Comparison of ENCODE assay signal across 10 mouse cellular contexts in the genomic region with DNA sequence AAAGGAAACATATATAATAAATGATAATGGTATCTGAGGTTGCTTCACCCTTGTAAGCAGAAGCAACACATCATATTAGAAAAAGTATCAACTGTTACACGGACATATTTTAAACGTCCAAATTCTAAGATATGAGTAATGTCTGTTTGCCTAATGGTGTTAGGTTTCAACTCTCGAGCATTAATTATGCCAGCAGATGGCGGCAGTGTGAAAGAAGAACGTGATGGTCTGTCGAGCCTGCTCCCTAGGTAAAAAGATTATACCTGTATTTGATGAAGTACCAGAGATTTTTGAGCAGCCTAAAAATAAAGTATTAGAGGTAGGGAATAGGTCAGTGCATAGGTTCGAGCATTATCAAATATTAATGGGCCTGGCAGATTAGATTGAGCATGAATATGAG. TPM values are rescaled to one million over a fixed set of nuclear protein-coding genes. Genes with fewer than 3 reads are reported as not detected.
DNase-seq lines count a peak whose midpoint lies in the region; ATAC-seq and TF ChIP-seq lines count a peak whose summit lies in the region.
"Had no signal": no experiment of that assay in that cellular context is flagged by ENCODE, and none has a peak within 500 bp of the region (broad histone marks: within the 10 kb centered on the region; RNA-seq: fewer than 3 reads in every experiment).

No protein-coding gene starts in this region.

- no peaks in the 10 kb centered on the region for H3K27me3 ChIP-seq in hindbrain, embryonic 10.5 days (ENCODE audit: insufficient read depth, poor library complexity, severe bottlenecking)
- H3K27me3 ChIP-seq in hindbrain, embryonic 12.5 days, result no peaks in the 10 kb centered on the region
- H3K27me3 ChIP-seq in G1E (ENCODE audit: insufficient read depth, low read length), result peaks cover 11% of the 10 kb centered on the region; the same call in 1 of the 2 replicates
- H3K27me3 ChIP-seq: limb, embryonic 13.5 days had no signal

- no peak overlapping the region for H3K4me3 ChIP-seq in hindbrain, embryonic 10.5 days
- no peak overlapping the region for H3K4me3 ChIP-seq in hindbrain, embryonic 12.5 days
- H3K4me3 ChIP-seq in G1E (ENCODE audit: low read depth, low read length), result no peak overlapping the region
- H3K4me3 ChIP-seq: limb, embryonic 13.5 days had no signal

- no peaks in the 10 kb centered on the region for H3K4me1 ChIP-seq in hindbrain, embryonic 10.5 days (replicated peaks)
- H3K4me1 ChIP-seq in hindbrain, embryonic 12.5 days, result no peaks in the 10 kb centered on the region
- no peaks in the 10 kb centered on the region for H3K4me1 ChIP-seq in G1E (ENCODE audit: insufficient read depth, low read depth, low read length)
- H3K4me1 ChIP-seq: limb, embryonic 13.5 days had no signal

- no peaks in the 10 kb centered on the region for H3K36me3 ChIP-seq in hindbrain, embryonic 10.5 days
- H3K36me3 ChIP-seq in hindbrain, embryonic 12.5 days, result no peaks in the 10 kb centered on the region
- no peaks in the 10 kb centered on the region for H3K36me3 ChIP-seq in G1E (replicated peaks)
- H3K36me3 ChIP-seq: limb, embryonic 13.5 days had no signal

- no peak for ATAC-seq in hindbrain, embryonic 12.5 days (ENCODE audit: low FRiP score)
- ATAC-seq in G1E (ENCODE audit: extremely low read depth, insufficient number of reproducible peaks, low FRiP score, poor library complexity, severe bottlenecking), result no peak

- WGBS in hindbrain, embryonic 10.5 days, result 9% methylated on average over 7 of the region's 7 CpGs
- 6% methylated on average over 7 of the region's 7 CpGs for WGBS in hindbrain, embryonic 12.5 days

- H3K9me3 ChIP-seq in hindbrain, embryonic 10.5 days, result no peaks in the 10 kb centered on the region
- no peaks in the 10 kb centered on the region for H3K9me3 ChIP-seq in hindbrain, embryonic 12.5 days (replicated peaks)
- H3K9me3 ChIP-seq in G1E (replicated peaks), result no peaks in the 10 kb centered on the region
- H3K9me3 ChIP-seq: limb, embryonic 13.5 days had no signal

- H3K9ac ChIP-seq in hindbrain, embryonic 12.5 days, result no peak overlapping the region
- H3K9ac ChIP-seq: limb, embryonic 13.5 days had no signal

- TF ChIP-seq CTCF in G1E (IDR thresholded peaks at IDR 0.05; ENCODE audit: low read depth, low read length), result no peak

- DNase-seq in hindbrain, embryonic 10.5 days (ENCODE audit: low spot score), result peak; percentile 19
- peak; percentile 9 for DNase-seq in G1E (ENCODE audit: low spot score)
- peak; percentile 66 for DNase-seq in cerebellum, adult 9-10 months
- DNase-seq in gastrocnemius, postnatal 14 days, result peak; percentile 48
- peak; percentile 27 for DNase-seq in layer of hippocampus, adult 9-11 months
- peak; percentile 25 for DNase-seq in mesoderm, embryonic 11.5 days (ENCODE audit: low read depth, low spot score)
- peak; percentile 56 to 80 for DNase-seq in spleen, postnatal 4 days (ENCODE audit: low spot score in 2 of 2)

- H3K4me2 ChIP-seq in hindbrain, embryonic 12.5 days (replicated peaks), result no peak overlapping the region
- H3K4me2 ChIP-seq: limb, embryonic 13.5 days had no signal

- intact Hi-C loops in gastrocnemius, postnatal 14 days (cut with DNase I; ENCODE audit: low total_unique reads), result loop anchor here (2.0 kb wide), 1 partner anchor 81 kb away; no protein-coding TSS in a partner anchor

- H3K27ac ChIP-seq in hindbrain, embryonic 10.5 days, result no peak overlapping the region
- no peak overlapping the region for H3K27ac ChIP-seq in hindbrain, embryonic 12.5 days
- H3K27ac ChIP-seq: limb, embryonic 13.5 days had no signal

RNA-seq across cellular contexts. Expression of a gene that starts 2.8 kb away (rescaled TPM):
- polyA plus RNA-seq in hindbrain, embryonic 10.5 days (2016; fragmentation: Nextera tagmentation; extraction: Ambion mirVana), result 0.22 TPM in 1 of 2 replicates, not detected in the other
- polyA plus RNA-seq in hindbrain, embryonic 12.5 days (2016; fragmentation: Nextera tagmentation; extraction: Ambion mirVana), result 0.16 and 0.22 TPM in 2 replicates
- total RNA-seq in G1E (2014; fragmentation: Nextera tagmentation) (not detected in 2 replicates), G1E (2017) (0.17 and 0.22 TPM in 2 replicates)
- not detected in 2 replicates for polyA plus RNA-seq in G1E (2012)
- total RNA-seq in gastrocnemius, postnatal 14 days (2021), result 1 to 10 TPM; 4.8 to 9.0 TPM

RNA-seq across cellular contexts. Expression of a gene that starts 13.4 kb away (rescaled TPM):
- 28.7 and 43.2 TPM in 2 replicates for polyA plus RNA-seq in hindbrain, embryonic 10.5 days (2016; fragmentation: Nextera tagmentation; extraction: Ambion mirVana)
- polyA plus RNA-seq in hindbrain, embryonic 12.5 days (2016; fragmentation: Nextera tagmentation; extraction: Ambion mirVana), result 55.3 and 62.5 TPM in 2 replicates
- total RNA-seq in G1E (2014; fragmentation: Nextera tagmentation) (143 and 160 TPM in 2 replicates), G1E (2017) (72.7 and 78.2 TPM in 2 replicates)
- 6.5 and 13.3 TPM in 2 replicates for polyA plus RNA-seq in G1E (2012)
- total RNA-seq in gastrocnemius, postnatal 14 days (2021), result 10 to 100 TPM; 16.5 to 18.1 TPM

RNA-seq across cellular contexts. Expression of a gene that starts 35.6 kb away (rescaled TPM):
- not detected in 2 replicates for polyA plus RNA-seq in hindbrain, embryonic 10.5 days (2016; fragmentation: Nextera tagmentation; extraction: Ambion mirVana)
- polyA plus RNA-seq in hindbrain, embryonic 12.5 days (2016; fragmentation: Nextera tagmentation; extraction: Ambion mirVana), result not detected in 2 replicates
- total RNA-seq in G1E (2014; fragmentation: Nextera tagmentation), result not detected in 2 replicates
- total RNA-seq in G1E (2017), result 0.16 and 0.17 TPM in 2 replicates
- polyA plus RNA-seq in G1E (2012), result not detected in 2 replicates
- not detected for total RNA-seq in gastrocnemius, postnatal 14 days (2021)
- total RNA-seq: adrenal gland, postnatal 4 days had no signal
- polyA plus RNA-seq: limb, embryonic 13.5 days had no signal

RNA-seq across cellular contexts. Expression of a gene that starts 47.7 kb away (rescaled TPM):
- polyA plus RNA-seq in hindbrain, embryonic 10.5 days (2016; fragmentation: Nextera tagmentation; extraction: Ambion mirVana), result not detected in 2 replicates
- polyA plus RNA-seq in hindbrain, embryonic 12.5 days (2016; fragmentation: Nextera tagmentation; extraction: Ambion mirVana), result not detected in 2 replicates
- total RNA-seq in G1E (2014; fragmentation: Nextera tagmentation) (not detected in 2 replicates), G1E (2017) (0.06 and 0.16 TPM in 2 replicates)
- polyA plus RNA-seq in G1E (2012), result not detected in 2 replicates
- not detected for total RNA-seq in gastrocnemius, postnatal 14 days (2021)
- total RNA-seq: adrenal gland, postnatal 4 days had no signal
- polyA plus RNA-seq: limb, embryonic 13.5 days had no signal

RNA-seq across cellular contexts. Expression of a gene that starts 54.3 kb away (rescaled TPM):
- polyA plus RNA-seq in hindbrain, embryonic 10.5 days (2016; fragmentation: Nextera tagmentation; extraction: Ambion mirVana), result 39.9 and 43.2 TPM in 2 replicates
- 42.5 and 43.2 TPM in 2 replicates for polyA plus RNA-seq in hindbrain, embryonic 12.5 days (2016; fragmentation: Nextera tagmentation; extraction: Ambion mirVana)
- total RNA-seq in G1E (2014; fragmentation: Nextera tagmentation) (18.2 and 20.0 TPM in 2 replicates), G1E (2017) (26.1 and 28.9 TPM in 2 replicates)
- 34.8 and 36.9 TPM in 2 replicates for polyA plus RNA-seq in G1E (2012)
- total RNA-seq in gastrocnemius, postnatal 14 days (2021), result 10 to 100 TPM; 35.7 to 39.5 TPM

Comparison
In these comparisons a context has a peak if more than half of its experiments do, and no peak if none do; other contexts are left out.
1. DNase-seq: peak in every context shown above with its lines; median percentile 68 in spleen, postnatal 4 days; 66 in cerebellum, adult 9-10 months; 48 in gastrocnemius, postnatal 14 days; 27 in layer of hippocampus, adult 9-11 months; 25 in mesoderm, embryonic 11.5 days; 19 in hindbrain, embryonic 10.5 days; 9 in G1E.